Mouse (Mus musculus) thymus, postnatal 25 days (tissue): ENCODE data around the gene Olfr1156.

Source experiments
- DNase-seq: peaks from one replicate; pipeline ENCODE4 v3.0.0; 2022

The Olfr1156 gene

GRCm38 (mm10) chr2:87953000-87953399 is at the start of gene Olfr1156:
Gene Olfr1156 (minus strand): TSS chr2:87953100.
- no peak for DNase-seq

- DNase-seq = no peak
These were observed 36.9 kb upstream of the Olfr1156 start, which contains the start of gene Olfr1158 for GRCm38 (mm10) chr2:87989813-87990212. Gene Olfr1158 (plus strand): TSS chr2:87990113.

GRCm38 (mm10) chr2:87974563-87974962 is 21.7 kb upstream of the Olfr1156 start, which contains the start of gene Olfr74:
Gene Olfr74 (minus strand): TSS chr2:87974663.
- DNase-seq = no peak

DNA sequence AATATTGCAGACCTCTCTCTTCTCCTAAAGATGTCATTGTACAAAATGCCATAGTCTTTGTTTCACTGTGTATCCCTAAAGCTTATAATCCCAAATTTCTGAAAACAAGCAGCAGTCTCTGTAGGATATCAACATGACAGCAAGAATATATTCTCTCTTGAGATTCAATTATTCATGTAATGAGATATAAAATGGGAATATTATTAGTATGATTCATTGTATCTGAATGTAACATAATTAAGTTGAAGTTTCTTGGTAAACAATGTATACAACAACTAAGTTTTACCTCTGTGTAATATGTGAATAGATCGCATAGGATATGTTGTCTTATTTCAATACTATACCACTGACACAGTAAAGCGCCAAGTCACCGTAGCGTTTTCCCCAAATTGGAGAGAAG is 15.3 kb upstream of the Olfr1156 start, which contains the start of gene Olfr1157:
Olfr1157 (minus strand) TSS at position 101 of the 400 bp plus-strand sequence.
- DNase-seq = no peak

- DNase-seq = no peak
These were observed 7.9 kb downstream of the Olfr1156 start, which contains the start of gene Olfr1155 for GRCm38 (mm10) chr2:87945037-87945436. Gene Olfr1155 (minus strand): TSS chr2:87945137.

DNA sequence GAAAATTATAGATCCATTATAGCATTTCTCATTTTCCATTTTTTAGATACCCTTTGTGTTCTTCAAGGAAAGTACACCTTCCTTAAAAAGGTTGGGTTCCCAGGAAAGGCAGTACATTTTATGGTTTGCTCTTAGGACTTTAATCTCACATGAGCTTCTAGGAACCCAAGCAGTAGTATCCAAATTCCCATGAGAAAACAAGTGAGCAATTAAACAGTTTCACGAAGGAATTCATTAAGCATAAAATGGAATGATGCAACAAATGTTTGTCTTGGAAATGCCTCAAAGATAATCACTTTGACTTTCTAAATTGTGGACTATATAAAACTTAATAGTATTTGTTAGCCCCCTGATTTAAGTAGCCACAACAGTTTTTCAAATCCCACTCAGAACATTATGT is 47.8 kb downstream of the Olfr1156 start, which contains the start of gene Olfr1154:
Olfr1154 (minus strand) TSS at position 101 of the 400 bp plus-strand sequence.
- DNase-seq = no peak
